Mouse (Mus musculus) neural tube, embryonic 15.5 days (tissue): Measurements from ENCODE around the gene Arl6. TPM values are rescaled to one million over a fixed set of nuclear protein-coding genes. Genes with fewer than 3 reads are reported as not detected.
A peak's percentile ranks its signal among the peaks of the same experiment; 100 is the strongest.

Experiments
- ATAC-seq: fragments of 200-750 bp; cut with Nextera tagmentation; 2 replicates; pipeline ENCODE4 v1.8.0; 2017; ENCODE audit warnings: mild to moderate bottlenecking, moderate TSS enrichment, moderate library complexity; ENCODE audit not compliant: low FRiP score
- H3K27ac ChIP-seq: fragments of 300-500 bp; sonication (generic); replicated peaks from 2 replicates; pipeline ENCODE4 v1.5.1; 2015; ENCODE audit warnings: mild to moderate bottlenecking, inconsistent platforms
- H3K27me3 ChIP-seq: fragments of 300-500 bp; sonication (generic); replicated peaks from 2 replicates; pipeline ENCODE4 v1.6.1; 2015; ENCODE audit warnings: inconsistent platforms
- H3K36me3 ChIP-seq: fragments of 300-500 bp; sonication (generic); 2 replicates; pipeline ENCODE4 v1.6.1; 2015; ENCODE audit warnings: inconsistent platforms
- H3K4me1 ChIP-seq: fragments of 300-500 bp; sonication (generic); 2 replicates; pipeline ENCODE4 v1.6.1; 2015; ENCODE audit warnings: inconsistent platforms
- H3K4me2 ChIP-seq: fragments of 300-500 bp; sonication (generic); 2 replicates; pipeline ENCODE4 v1.6.1; 2015; ENCODE audit warnings: inconsistent platforms, mild to moderate bottlenecking, moderate library complexity
- H3K4me3 ChIP-seq: fragments of 300-500 bp; sonication (generic); replicated peaks from 2 replicates; pipeline ENCODE4 v1.5.1; 2015; ENCODE audit warnings: mild to moderate bottlenecking, inconsistent platforms
- H3K9ac ChIP-seq: fragments of 300-500 bp; sonication (generic); replicated peaks from 2 replicates; pipeline ENCODE4 v1.6.1; 2015; ENCODE audit warnings: mild to moderate bottlenecking, inconsistent platforms
- H3K9me3 ChIP-seq: fragments of 300-500 bp; sonication (generic); replicated peaks from 2 replicates; pipeline ENCODE4 v1.6.1; 2016; ENCODE audit warnings: inconsistent platforms
- WGBS: fragments of 180-500 bp; shearing (Covaris S2); methylation state at CpG from one replicate; pipeline ENCODE4 v1.1.7; 2015; ENCODE audit warnings: mixed read lengths; 5-methylcytosine and 5-hydroxymethylcytosine counted together
- polyA plus RNA-seq: library from polyadenylated mRNA; unstranded; fragments of >200 nt; fragmentation: Nextera tagmentation; extraction: Ambion mirVana; gene quantifications from 2 replicates; pipeline ENCODE4 v1.2.1, GENCODE M21; 2015

Gene Arl6
- polyA plus RNA-seq, 1 experiment from 2014 or later, result 51.2 TPM

DNA sequence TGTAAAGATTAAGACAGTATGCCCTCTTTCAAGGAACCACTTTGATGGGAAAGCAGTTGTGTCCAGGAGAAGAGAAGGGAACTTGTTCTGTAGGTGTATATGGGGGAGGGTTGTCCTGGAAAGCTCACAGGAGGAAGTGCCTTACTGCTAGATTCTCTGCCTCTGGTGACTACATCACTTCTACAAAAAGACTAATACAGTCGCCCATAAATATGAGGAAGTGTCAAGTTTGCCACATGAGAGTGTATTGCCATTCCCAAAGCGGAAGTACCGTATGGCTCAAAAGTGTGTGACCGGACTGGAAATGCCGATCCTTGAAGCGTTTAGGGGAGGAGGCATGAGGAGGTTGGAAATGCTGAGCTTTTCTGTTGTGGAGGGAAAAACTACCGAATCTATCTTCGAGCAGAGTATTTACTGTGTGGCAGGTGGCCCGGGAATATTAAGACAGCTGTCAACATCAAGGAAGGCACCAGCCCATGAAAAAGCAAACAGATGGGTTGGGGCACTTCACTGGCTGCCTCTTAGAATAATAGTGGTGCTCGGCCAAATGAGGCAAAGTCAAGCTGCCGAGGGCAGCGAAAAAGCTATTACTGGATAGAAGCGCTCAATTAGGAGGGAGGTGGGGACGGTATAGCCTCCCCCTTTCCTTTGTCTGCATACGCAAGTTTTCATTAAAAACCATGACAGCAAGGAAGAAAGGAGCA, 35.0 kb downstream of the Arl6 start:
- Histone ChIP-seq H3K27me3 (0 out of 2 replicates have a peak, but pooled peaks cover 5% of the 10 kb centered on the region), H3K27ac (no peak overlapping the region), H3K9me3 (no peaks in the 10 kb centered on the region), H3K9ac (no peak overlapping the region), H3K4me3 (peak overlapping the region; percentile 28), H3K4me2 (peak overlapping the region; percentile 58), H3K36me3 (no peaks in the 10 kb centered on the region), H3K4me1 (peaks cover 24% of the 10 kb centered on the region)
- peak; percentile 67 for ATAC-seq
- WGBS, result 13% methylated on average over 15 of the region's 15 CpGs

DNA sequence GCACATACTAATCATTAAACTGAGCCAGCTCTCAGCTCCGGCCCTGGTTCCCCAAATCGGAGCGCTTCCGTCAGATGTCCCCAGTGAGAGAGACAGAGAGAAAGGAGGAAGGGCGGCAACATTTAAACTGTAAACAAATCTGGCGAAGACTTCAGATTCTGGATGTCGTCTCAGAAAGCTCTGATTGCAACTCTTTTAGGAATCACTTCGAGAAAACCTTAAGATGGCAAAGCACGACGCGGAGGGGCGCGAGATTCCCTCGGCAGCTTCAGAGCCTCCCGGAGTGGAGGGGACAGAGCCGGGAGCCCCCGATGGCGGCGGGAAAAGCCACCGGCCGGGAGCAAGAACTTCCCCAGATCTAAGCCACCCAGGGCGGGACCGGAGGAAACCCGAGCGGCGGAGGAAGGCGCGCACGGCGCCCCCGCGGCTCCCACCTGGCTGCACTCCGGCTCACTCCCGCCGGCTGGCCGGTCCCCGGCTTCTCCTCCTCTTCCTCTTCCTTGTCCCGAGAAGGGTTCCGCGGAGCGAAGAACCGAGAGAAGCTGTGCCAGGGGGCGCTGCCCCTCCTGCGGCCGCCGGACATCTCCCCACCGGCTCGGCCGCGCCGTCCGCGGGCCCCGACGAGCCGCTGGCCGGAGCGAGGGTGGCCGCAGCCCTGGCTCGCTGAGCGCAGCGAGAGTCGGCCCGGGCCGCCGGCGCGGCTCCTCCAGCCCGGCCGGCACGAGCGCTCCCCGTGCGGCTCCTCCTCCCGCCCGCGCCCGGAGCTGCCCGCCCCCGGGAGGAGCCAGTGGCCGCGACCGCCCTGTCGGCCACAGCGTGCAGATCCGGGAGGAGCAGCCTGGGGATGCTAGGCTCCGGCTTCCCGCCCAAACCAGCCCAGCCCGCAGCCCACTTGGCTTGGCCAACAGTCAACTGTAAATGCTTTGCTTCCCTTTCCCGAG, 38.6 kb downstream of the Arl6 start, which contains the start of gene Crybg3:
Crybg3 (minus strand) TSS at position 669 of the 941 bp plus-strand sequence.
- peak within 1 kb of the TSS; percentile 88 for H3K4me2 ChIP-seq
- under 1% methylated on average over 83 of the region's 90 CpGs for WGBS
- H3K4me1 ChIP-seq, result peaks cover 28% of the 10 kb centered on the region
- H3K4me3 ChIP-seq, result peak within 1 kb of the TSS; percentile 65
- H3K27me3 ChIP-seq, result 0 out of 2 replicates have a peak, but pooled peaks cover 5% of the 10 kb centered on the region
- no peaks in the 10 kb centered on the region for H3K9me3 ChIP-seq
- peak within 1 kb of the TSS; percentile 65 for H3K27ac ChIP-seq
- no peaks in the 10 kb centered on the region for H3K36me3 ChIP-seq
- ATAC-seq, result peak; percentile 84
- H3K9ac ChIP-seq, result peak within 1 kb of the TSS; percentile 66

DNA sequence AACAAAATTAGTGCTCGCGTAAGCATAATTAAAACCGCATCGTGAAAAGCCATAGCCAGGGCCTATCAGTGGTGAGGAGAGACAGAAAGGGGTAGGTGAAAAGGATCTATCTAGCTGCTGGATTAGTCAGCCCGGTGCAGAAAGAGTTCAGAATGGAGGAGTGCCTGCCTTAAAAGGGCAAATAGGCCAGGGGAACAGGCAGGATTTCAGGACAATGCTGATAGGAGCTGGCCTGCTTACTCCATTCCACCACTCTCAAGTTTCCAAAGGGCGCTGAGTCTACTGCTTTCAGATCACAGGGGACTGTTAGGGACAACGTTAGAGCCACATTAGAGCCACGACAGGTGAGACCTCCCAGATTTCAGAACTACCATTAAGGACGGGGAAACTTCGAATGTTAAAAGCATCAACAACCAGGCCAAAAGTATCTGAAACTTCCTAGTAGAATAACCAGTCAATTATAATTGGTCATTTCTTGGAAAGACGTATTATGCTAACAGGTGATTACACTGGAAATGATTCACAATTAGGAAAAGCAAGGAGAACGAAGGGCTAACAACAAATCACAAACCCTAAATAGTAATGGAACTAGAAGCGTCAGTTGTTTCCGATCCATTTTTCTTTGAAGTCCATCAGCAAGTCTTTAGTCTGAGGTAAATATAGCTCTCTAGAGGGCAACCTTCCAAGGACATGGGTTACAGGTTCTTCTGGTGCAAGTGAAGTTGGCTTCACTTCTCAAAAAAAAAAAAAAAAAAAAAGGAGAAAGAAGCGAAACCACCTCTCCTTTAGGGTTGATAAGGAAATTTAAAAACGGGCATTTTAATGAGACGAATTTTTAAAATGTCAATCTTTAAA, 39.6 kb downstream of the Arl6 start:
- Histone ChIP-seq H3K4me2 (peak overlapping the region; percentile 88), H3K27ac (no peak overlapping the region), H3K4me1 (peaks cover 28% of the 10 kb centered on the region), H3K9ac (no peak overlapping the region), H3K36me3 (no peaks in the 10 kb centered on the region), H3K4me3 (peak overlapping the region; percentile 65), H3K27me3 (0 out of 2 replicates have a peak, but pooled peaks cover 5% of the 10 kb centered on the region), H3K9me3 (no peaks in the 10 kb centered on the region)
- no peak for ATAC-seq
- WGBS, result 20% methylated on average over 17 of the region's 17 CpGs

GRCm38 (mm10) chr16:59598997-59599396, 40.2 kb downstream of the Arl6 start:
- Histone ChIP-seq H3K27ac (no peak overlapping the region), H3K4me1 (peaks cover 22% of the 10 kb centered on the region), H3K36me3 (no peaks in the 10 kb centered on the region), H3K27me3 (0 out of 2 replicates have a peak, but pooled peaks cover 5% of the 10 kb centered on the region), H3K4me3 (no peak overlapping the region; the same call in 1 of the 2 replicates), H3K4me2 (peak overlapping the region; percentile 88), H3K9ac (no peak overlapping the region), H3K9me3 (no peaks in the 10 kb centered on the region)
- ATAC-seq, result no peak
- 23% methylated on average over 4 of the region's 4 CpGs for WGBS

GRCm38 (mm10) chr16:59597256-59597655, 41.9 kb downstream of the Arl6 start:
- no peak overlapping the region for H3K27ac ChIP-seq
- no peaks in the 10 kb centered on the region for H3K36me3 ChIP-seq
- no peaks in the 10 kb centered on the region for H3K9me3 ChIP-seq
- H3K4me1 ChIP-seq, result peaks cover 22% of the 10 kb centered on the region
- 0 out of 2 replicates have a peak, but pooled peaks cover 2% of the 10 kb centered on the region for H3K27me3 ChIP-seq
- no peak for ATAC-seq
- no peak overlapping the region for H3K4me2 ChIP-seq
- H3K9ac ChIP-seq, result no peak overlapping the region
- H3K4me3 ChIP-seq, result no peak overlapping the region
- 98% methylated on average over 6 of the region's 6 CpGs for WGBS

DNA sequence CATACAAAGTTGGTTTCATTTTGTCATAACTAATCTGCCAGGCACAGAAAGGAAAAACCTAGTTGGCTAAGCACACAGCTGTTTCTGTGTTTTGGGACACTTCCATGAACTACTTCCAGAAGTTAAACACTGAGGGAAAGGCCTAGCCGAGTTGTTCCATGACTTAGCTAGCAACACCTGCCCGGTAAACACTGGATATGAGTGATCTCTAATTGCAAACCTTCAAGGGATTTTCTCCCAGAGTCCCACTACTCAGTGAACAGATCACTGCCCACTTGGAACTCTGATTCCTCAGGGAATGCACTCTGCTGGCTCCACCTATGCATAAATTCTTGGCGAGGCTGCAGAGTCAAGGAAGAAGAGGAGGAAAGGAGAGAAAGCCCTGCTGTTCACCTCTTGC, 44.5 kb downstream of the Arl6 start:
- H3K4me3 ChIP-seq, result no peak overlapping the region
- no peaks in the 10 kb centered on the region for H3K36me3 ChIP-seq
- H3K9me3 ChIP-seq, result no peaks in the 10 kb centered on the region
- no peaks in the 10 kb centered on the region for H3K27me3 ChIP-seq
- no peak for ATAC-seq
- peaks cover 8% of the 10 kb centered on the region for H3K4me1 ChIP-seq
- whole genome bisulfite sequencing, result 86% methylated on average over 3 of the region's 3 CpGs
- H3K9ac ChIP-seq, result no peak overlapping the region
- no peak overlapping the region for H3K4me2 ChIP-seq
- H3K27ac ChIP-seq, result no peak overlapping the region

GRCm38 (mm10) chr16:59590790-59591189, 48.4 kb downstream of the Arl6 start:
- no peaks in the 10 kb centered on the region for H3K9me3 ChIP-seq
- H3K27ac ChIP-seq, result no peak overlapping the region
- H3K4me2 ChIP-seq, result no peak overlapping the region
- no peaks in the 10 kb centered on the region for H3K27me3 ChIP-seq
- no peak for ATAC-seq
- peaks cover 8% of the 10 kb centered on the region; the same call in 1 of the 2 replicates for H3K4me1 ChIP-seq
- no peak overlapping the region for H3K4me3 ChIP-seq
- no peak overlapping the region for H3K9ac ChIP-seq
- no peaks in the 10 kb centered on the region for H3K36me3 ChIP-seq
- WGBS, result 82% methylated on average over 6 of the region's 6 CpGs

DNA sequence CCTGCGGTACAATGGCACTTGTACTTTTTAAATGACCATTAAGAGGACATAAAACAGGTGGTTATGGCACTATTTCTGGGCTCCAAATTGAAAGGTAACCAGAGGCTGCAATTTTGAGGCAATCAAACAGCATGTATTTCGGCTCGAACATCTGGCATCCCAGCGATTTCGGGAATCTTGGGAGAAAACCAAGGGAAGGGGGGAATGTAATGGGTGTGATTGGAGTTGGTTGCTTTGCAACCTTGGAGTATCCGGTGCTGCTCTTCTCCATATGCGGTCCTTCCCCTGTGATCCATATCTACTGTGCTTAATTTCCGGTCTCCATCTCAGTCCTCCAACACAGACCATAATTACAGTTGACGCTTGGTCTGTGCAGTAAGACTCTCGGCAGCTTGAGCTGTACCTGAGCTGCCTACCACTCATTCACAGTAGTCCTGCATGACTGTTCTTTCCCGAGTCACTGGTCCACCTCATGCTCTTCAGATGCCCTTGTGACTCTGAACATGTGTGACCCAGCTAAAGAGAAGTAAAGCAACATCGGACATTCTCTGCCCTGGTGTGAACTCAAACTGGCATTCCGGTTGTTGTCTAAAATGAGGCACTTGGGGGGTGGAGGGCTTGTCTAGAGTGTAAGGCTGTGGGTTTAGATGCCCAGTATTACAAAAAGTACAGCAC, 50.7 kb downstream of the Arl6 start:
- H3K27ac ChIP-seq, result no peak overlapping the region
- peak; percentile 43; the same call in 1 of the 2 replicates for ATAC-seq
- H3K4me2 ChIP-seq, result no peak overlapping the region
- H3K9me3 ChIP-seq, result no peaks in the 10 kb centered on the region
- H3K27me3 ChIP-seq, result no peaks in the 10 kb centered on the region
- H3K4me3 ChIP-seq, result no peak overlapping the region
- 61% methylated on average over 13 of the region's 13 CpGs for WGBS
- H3K4me1 ChIP-seq, result peaks cover 8% of the 10 kb centered on the region; the same call in 1 of the 2 replicates
- no peaks in the 10 kb centered on the region for H3K36me3 ChIP-seq
- H3K9ac ChIP-seq, result no peak overlapping the region

DNA sequence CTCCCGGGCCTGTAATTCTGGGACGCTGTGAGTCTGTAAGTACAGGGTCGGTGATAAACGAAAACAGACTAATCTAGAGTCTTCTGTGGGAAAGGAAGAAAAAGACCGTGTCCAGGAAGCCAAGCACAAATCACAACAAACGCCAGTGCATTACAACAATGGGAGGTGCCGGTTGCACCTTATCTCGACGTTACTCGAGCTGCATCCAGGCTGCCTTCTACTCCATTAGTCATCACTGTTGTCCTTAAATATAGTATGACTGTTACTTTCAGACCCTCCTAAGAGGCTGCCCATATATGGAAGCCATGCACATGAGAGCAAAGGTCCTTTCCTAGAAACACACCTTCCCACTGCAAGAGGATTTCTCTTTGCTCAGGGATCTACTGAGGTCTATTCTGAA, 51.4 kb downstream of the Arl6 start:
- Histone ChIP-seq H3K4me1 (peaks cover 8% of the 10 kb centered on the region; the same call in 1 of the 2 replicates), H3K4me3 (no peak overlapping the region), H3K27me3 (no peaks in the 10 kb centered on the region), H3K36me3 (no peaks in the 10 kb centered on the region), H3K9ac (no peak overlapping the region), H3K4me2 (no peak overlapping the region), H3K27ac (no peak overlapping the region), H3K9me3 (no peaks in the 10 kb centered on the region)
- ATAC-seq, result no peak
- WGBS, result 71% methylated on average over 10 of the region's 10 CpGs

DNA sequence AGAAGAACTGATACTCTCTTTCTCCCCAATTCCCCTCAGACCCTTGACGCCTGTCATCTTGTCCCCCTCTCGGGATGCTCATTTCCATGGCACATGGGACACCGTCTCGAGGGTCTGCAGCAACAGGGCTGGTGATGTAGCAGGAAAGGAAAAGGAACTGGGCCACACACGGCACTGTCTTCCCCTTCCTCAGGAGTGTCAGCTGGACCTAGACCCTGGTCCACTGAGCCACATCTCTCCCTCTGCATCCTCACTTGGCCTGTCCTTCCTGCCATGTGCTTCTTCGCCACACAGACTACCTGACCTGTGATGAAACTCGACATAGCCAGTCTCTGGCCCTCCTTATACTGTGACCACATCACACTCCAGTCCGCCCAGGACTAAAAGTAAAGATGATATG, 52.3 kb downstream of the Arl6 start:
- H3K4me3 ChIP-seq, result no peak overlapping the region
- ATAC-seq, result no peak
- H3K9ac ChIP-seq, result no peak overlapping the region
- peaks cover 8% of the 10 kb centered on the region; the same call in 1 of the 2 replicates for H3K4me1 ChIP-seq
- no peak overlapping the region for H3K4me2 ChIP-seq
- H3K36me3 ChIP-seq, result no peaks in the 10 kb centered on the region
- 90% methylated on average over 8 of the region's 8 CpGs for WGBS
- H3K27ac ChIP-seq, result no peak overlapping the region
- no peaks in the 10 kb centered on the region for H3K9me3 ChIP-seq
- H3K27me3 ChIP-seq, result no peaks in the 10 kb centered on the region
